Mouse (Mus musculus) bone marrow macrophage, adult 2 months (primary cell): ENCODE measurements around the gene Hinfp. TPM values are rescaled to one million over a fixed set of nuclear protein-coding genes. Genes with fewer than 3 reads are reported as not detected.
"Not testable (repeated sequence)": the region's sequence is repeated elsewhere in the genome, so short reads cannot be mapped to it uniquely, and the experiment has no call there.

ENCODE experiments used
- H3K27ac ChIP-seq: 2 replicates; pipeline ENCODE4 v1.5.1; 2012; ENCODE audit warnings: low read depth, low read length; ENCODE audit not compliant: insufficient read depth
- H3K4me1 ChIP-seq: 2 replicates; pipeline ENCODE4 v1.6.1; 2012; ENCODE audit warnings: low read length; ENCODE audit not compliant: control insufficient read depth, insufficient read depth
- H3K4me3 ChIP-seq: 2 replicates; pipeline ENCODE4 v1.5.1; 2012; ENCODE audit warnings: mild to moderate bottlenecking, low read length, moderate library complexity; ENCODE audit not compliant: insufficient read depth
- CTCF ChIP-seq: IDR thresholded peaks from 2 replicates; pipeline ENCODE4 v1.5.1; 2012; ENCODE audit warnings: low read depth, mild to moderate bottlenecking, low read length, moderate library complexity
- POLR2A ChIP-seq: IDR thresholded peaks from 2 replicates; pipeline ENCODE4 v1.6.1; 2012; ENCODE audit warnings: mild to moderate bottlenecking, low read depth, low read length, borderline replicate concordance
- polyA plus RNA-seq: library from polyadenylated mRNA; stranded (reverse); fragments of >200 nt; gene quantifications from 2 replicates; pipeline ENCODE4 v1.2.4, GENCODE M21; 2012; ENCODE audit not compliant: missing spikeins, insufficient read depth, insufficient read length

The Hinfp gene
- polyA plus RNA-seq, 1 experiment = 23.8 TPM

DNA sequence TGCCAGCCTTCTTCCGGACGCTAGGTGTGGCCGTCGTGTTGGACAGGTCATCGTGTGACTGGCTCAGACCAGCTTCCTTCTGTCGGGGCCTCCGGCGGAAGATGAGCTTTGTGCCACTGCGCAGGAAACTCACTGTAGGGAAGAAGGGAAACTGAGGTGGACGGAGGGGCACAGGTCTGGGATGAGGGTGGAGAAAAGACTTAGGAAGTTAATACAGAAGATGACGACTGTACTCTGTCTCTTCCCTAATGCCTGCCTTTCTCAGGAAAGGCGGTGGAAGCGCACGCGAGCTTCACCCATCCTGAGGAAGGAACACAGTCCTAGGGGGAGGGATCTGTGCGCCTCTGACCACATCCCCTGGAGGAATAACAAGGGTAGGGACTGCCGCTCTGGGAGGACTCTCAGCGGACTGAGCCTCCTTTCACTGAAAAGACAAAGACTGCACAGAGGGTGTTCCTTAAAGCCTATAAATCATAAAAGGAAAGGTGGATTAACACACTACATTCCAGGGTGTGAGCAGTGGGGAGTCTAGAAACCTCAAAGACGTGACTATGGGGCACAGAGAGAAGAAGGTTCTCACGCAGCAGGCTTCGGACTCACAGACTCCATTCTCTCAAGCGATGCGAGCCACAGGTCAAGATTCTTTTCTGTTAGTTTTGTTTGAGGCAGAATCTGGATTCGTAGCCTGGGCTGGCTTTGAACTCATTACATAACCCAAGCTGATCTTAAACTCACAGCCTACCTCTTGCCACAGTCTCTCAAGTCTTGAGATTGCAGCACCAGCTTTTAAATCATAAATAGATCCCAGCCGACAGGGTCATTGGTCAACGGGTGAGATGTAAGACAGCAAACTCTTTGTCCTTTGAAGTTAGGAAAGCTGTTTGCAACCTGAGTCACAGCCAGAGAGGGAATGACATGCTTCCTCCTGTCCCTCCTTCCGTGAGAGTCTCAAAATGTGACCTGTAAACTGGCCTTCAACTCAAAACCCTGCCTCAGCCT, 6.0 kb upstream of the Hinfp start:
- TF ChIP-seq CTCF (no peak), POLR2A (no peak)
- no peak overlapping the region for H3K4me3 ChIP-seq
- H3K27ac ChIP-seq = no peak overlapping the region
- H3K4me1 ChIP-seq = peaks cover 8% of the 10 kb centered on the region

DNA sequence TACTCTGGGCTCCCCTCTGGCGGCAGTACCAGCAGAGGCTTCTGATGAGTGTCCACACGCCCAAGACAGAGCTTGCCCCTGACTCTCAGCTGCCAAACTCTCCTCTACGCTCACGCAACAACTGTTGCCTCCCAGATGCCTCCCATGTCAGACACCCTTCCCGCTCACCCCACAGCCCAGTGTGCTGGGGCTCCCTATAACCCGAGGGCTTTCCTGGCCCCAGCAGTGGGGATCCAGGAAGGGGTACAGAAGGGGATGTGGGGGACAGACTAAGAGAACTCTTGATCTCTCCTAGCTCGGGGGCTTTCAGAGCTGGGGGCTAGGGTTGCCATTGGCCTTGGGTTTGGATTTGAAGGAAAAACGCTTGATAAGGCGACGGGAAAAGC, 5.3 kb upstream of the Hinfp start:
- no peak overlapping the region for H3K4me3 ChIP-seq
- peaks cover 7% of the 10 kb centered on the region for H3K4me1 ChIP-seq
- H3K27ac ChIP-seq = no peak overlapping the region
- no peak for TF ChIP-seq CTCF
- TF ChIP-seq POLR2A = no peak

DNA sequence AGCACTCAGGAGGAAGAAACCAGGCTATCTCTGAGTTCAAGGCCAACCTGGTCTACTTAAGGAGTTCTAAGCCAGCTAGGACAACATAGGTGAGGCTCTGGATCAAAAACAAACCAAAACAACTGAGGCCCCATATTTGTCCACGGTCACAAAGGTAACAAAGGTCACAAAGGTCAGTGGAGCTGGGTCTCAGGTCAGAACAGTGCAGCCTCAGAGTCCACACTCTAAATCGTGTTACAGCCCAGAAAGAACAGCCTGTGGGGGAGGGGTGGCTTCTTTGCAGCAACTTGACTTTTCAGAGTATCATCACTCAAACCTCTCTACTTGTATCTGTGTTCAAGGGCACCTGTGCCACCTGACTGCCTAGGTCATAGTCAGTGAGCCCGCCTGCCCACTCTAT, 4.3 kb upstream of the Hinfp start:
- Histone ChIP-seq H3K4me3 (no peak overlapping the region), H3K27ac (no peak overlapping the region), H3K4me1 (peaks cover 7% of the 10 kb centered on the region)
- no peak for TF ChIP-seq CTCF

- Histone ChIP-seq H3K4me1 (peaks cover 14% of the 10 kb centered on the region), H3K4me3 (no peak overlapping the region), H3K27ac (no peak overlapping the region)
- TF ChIP-seq CTCF = no peak
- TF ChIP-seq POLR2A = no peak
These were observed 1.8 kb upstream of the Hinfp start for GRCm38 (mm10) chr9:44307248-44307647.

- Histone ChIP-seq H3K4me3 (no peak overlapping the region), H3K27ac (no peak overlapping the region), H3K4me1 (peaks cover 14% of the 10 kb centered on the region)
- TF ChIP-seq POLR2A (no peak), CTCF (no peak)
These were observed 1.1 kb upstream of the Hinfp start for GRCm38 (mm10) chr9:44306532-44306931.

GRCm38 (mm10) chr9:44300001-44300400, 5.5 kb downstream of the Hinfp start:
- not testable (repeated sequence) for H3K27ac ChIP-seq, H3K4me1 ChIP-seq, H3K4me3 ChIP-seq

GRCm38 (mm10) chr9:44292490-44292889, 13.0 kb downstream of the Hinfp start:
- H3K4me3 ChIP-seq = no peak overlapping the region
- no peaks in the 10 kb centered on the region; the same call in 1 of the 2 replicates for H3K4me1 ChIP-seq
- TF ChIP-seq POLR2A (no peak), CTCF (no peak)
- H3K27ac ChIP-seq = no peak overlapping the region

- Histone ChIP-seq H3K27ac (no peak overlapping the region), H3K4me1 (no peaks in the 10 kb centered on the region), H3K4me3 (no peak overlapping the region)
- no peak for TF ChIP-seq CTCF
- TF ChIP-seq POLR2A = no peak
These were observed 16.5 kb downstream of the Hinfp start for GRCm38 (mm10) chr9:44288959-44289291.

DNA sequence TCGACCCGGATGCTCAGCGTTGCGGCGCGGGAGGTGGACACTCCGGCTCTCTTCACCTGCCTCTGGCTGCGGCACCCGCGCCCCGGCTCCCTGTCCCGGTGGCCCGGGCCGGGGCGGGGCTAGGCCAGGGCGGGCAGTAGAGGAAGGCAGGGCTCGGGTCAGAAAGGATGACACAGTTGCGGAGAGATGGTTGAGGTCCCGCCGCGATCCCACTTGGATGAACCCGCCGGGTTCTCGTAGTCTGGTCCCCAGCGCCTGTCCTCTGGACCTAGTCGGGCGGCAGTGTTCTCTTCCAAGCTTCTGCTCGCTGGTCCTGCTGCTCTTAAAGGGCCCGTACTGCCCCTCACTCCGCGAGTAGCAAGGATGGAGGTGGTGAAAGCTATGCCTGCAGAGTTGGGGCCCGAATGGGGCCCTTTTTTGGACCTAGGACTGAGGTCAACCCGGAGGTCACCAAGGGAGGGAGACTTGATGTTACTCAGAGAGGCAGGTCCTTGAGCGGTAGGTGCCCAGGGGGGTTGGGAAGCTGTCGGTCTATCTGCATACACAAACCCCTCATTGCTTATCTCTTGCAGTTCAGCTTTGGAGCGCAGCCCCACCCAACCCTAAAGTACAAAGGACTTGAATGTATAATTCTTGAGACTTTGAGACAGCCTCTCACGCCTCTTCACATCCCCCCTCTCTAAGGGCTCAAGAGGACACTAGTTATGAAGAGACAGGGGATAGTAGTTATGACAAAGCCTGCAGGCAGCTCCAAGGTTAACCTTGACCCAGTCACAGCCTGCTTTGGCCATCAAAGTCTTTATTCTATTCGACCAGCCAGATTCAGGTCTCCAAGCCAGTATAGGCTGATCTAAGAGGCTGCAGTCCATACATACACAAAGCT, 17.2 kb downstream of the Hinfp start, which contains the start of gene Abcg4:
TSS of gene Abcg4 (minus strand) at position 540 of the 883 bp plus-strand sequence.
- TF ChIP-seq POLR2A (no peak), CTCF (no peak)
- Histone ChIP-seq H3K4me1 (no peaks in the 10 kb centered on the region), H3K27ac (no peak within 1 kb of the TSS), H3K4me3 (peak within 1 kb of the TSS; percentile 6)

DNA sequence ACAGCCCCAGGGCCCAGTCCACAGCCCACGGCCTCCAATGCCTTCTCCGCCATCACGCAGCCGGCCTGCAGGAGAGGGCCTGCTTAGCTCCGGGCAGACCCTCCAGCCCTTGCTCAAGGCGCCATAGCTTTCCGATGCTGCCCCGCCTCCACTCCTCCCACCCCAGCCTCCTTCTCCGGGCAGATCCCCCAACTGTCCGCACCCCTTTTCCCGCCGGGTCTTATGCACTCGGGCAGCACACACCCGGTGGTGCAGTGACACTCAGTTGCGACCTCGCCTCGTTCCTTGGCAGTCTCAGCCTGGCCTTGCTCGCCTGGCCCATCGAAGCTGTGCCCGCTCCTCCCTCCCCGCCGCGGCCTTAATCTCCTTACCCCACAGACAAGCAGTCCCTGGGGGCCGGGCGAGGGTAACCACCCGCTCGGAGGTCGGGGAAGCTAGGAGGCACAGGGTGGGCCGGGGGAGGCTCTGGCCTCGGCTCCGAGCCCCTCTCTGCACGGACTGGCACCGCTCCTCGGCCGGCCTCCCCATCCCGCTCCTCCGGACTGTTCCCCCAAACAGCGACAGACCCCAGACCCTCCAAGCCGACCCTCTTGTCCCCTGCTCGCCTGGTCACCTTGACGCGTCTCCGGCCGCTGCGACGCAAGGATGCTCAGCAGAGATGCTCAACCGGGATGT, 17.9 kb downstream of the Hinfp start:
- H3K4me3 ChIP-seq = peak overlapping the region; percentile 6
- no peaks in the 10 kb centered on the region for H3K4me1 ChIP-seq
- TF ChIP-seq POLR2A (no peak), CTCF (no peak)
- no peak overlapping the region for H3K27ac ChIP-seq
